Mouse (Mus musculus) heart, postnatal 0 days (tissue): ENCODE results near the gene Slc7a5. TPM values are rescaled to one million over a fixed set of nuclear protein-coding genes. Genes with fewer than 3 reads are reported as not detected.

Experiments used
- ATAC-seq: fragments of 200-750 bp; cut with Nextera tagmentation; 2 replicates; pipeline ENCODE4 v1.8.0; 2017; ENCODE audit warnings: low read depth, moderate number of reproducible peaks, moderate library complexity; ENCODE audit not compliant: insufficient read depth
- DNase-seq: peaks from one replicate; pipeline ENCODE4 v3.0.0-alpha.2; 2016; ENCODE audit warnings: low spot score
- H3K27ac ChIP-seq: fragments of 300-500 bp; sonication (generic); 2 replicates; pipeline ENCODE4 v1.5.1; 2014; ENCODE audit warnings: low read depth, mild to moderate bottlenecking
- H3K27me3 ChIP-seq: fragments of 300-500 bp; sonication (generic); 2 replicates; pipeline ENCODE4 v1.6.1; 2014; ENCODE audit warnings: low read length, mixed read lengths; ENCODE audit not compliant: control insufficient read depth, insufficient read depth
- H3K36me3 ChIP-seq: fragments of 300-500 bp; sonication (generic); replicated peaks from 2 replicates; pipeline ENCODE4 v1.6.1; 2014; ENCODE audit warnings: low read length, mixed read lengths; ENCODE audit not compliant: control insufficient read depth, insufficient read depth
- H3K4me1 ChIP-seq: fragments of 300-500 bp; sonication (generic); 2 replicates; pipeline ENCODE4 v1.6.1; 2014; ENCODE audit warnings: antibody characterized with exemption; ENCODE audit not compliant: control insufficient read depth, insufficient read depth
- H3K4me2 ChIP-seq: fragments of 300-500 bp; sonication (generic); 2 replicates; pipeline ENCODE4 v1.6.1; 2014; ENCODE audit warnings: low read depth, mild to moderate bottlenecking, low read length, moderate library complexity
- H3K4me3 ChIP-seq: fragments of 300-500 bp; sonication (generic); 2 replicates; pipeline ENCODE4 v1.5.1; 2014; ENCODE audit warnings: low read depth, low read length
- H3K9ac ChIP-seq: fragments of 300-500 bp; sonication (generic); replicated peaks from 2 replicates; pipeline ENCODE4 v1.6.1; 2014; ENCODE audit warnings: low read depth, low read length, mixed read lengths
- H3K9me3 ChIP-seq: fragments of 300-500 bp; sonication (generic); replicated peaks from 2 replicates; pipeline ENCODE4 v1.6.1; 2016; ENCODE audit warnings: low read length; ENCODE audit not compliant: control insufficient read depth
- CTCF ChIP-seq: IDR thresholded peaks from 2 replicates; pipeline ENCODE4 v1.5.1; 2016; ENCODE audit warnings: antibody characterized with exemption, control low read depth, low read depth
- EP300 ChIP-seq: IDR thresholded peaks from 2 replicates; pipeline ENCODE4 v1.6.1; 2016; ENCODE audit warnings: antibody characterized with exemption, low read depth
- WGBS: fragments of 180-500 bp; shearing (Covaris S2); extraction: QIAGEN DNeasy Blood & Tissue Kit; methylation state at CpG from one replicate; pipeline ENCODE4 v1.1.7; 2014; 5-methylcytosine and 5-hydroxymethylcytosine counted together
- polyA plus RNA-seq: library from polyadenylated mRNA; unstranded; fragments of >200 nt; fragmentation: Nextera tagmentation; extraction: Ambion mirVana; gene quantifications from 2 replicates; pipeline ENCODE4 v1.2.1, GENCODE M21; 2015
- total RNA-seq: library from RNA; depleted of rRNA; stranded (reverse); fragments of >200 nt; gene quantifications from 2 replicates; pipeline ENCODE4 v1.2.3, GENCODE M21; 2014; ENCODE audit warnings: low replicate concordance

The Slc7a5 gene
- total and polyA plus RNA-seq, 2 experiments from 2014 or later, result 7.1 to 24.7 TPM

DNA sequence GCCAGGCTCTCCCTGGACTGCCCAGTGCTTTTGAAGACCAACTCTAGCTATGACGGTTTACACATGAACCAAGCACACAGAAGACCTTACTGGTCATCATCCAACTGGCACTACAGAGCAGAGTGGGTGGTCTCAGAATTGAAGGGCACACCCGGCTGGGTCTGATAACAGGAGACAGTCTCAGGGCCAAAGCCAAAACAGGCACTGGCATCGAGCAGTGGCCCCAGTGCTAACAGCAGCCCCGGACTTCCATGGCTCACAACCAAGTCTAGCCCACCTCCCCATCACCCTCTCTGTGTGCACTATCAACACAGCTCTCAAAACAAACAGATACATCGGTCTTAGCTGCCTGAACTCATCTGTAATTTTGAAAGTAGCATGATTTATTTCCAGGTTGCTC, 1.6 kb downstream of the Slc7a5 start:
- Histone ChIP-seq H3K36me3 (no peaks in the 10 kb centered on the region), H3K9me3 (no peaks in the 10 kb centered on the region), H3K27me3 (no peaks in the 10 kb centered on the region), H3K4me1 (peaks cover 37% of the 10 kb centered on the region), H3K4me3 (peak overlapping the region; percentile 72), H3K27ac (no peak overlapping the region), H3K9ac (0 out of 2 replicates have a peak overlapping the region, but pooled peaks have one; percentile 64), H3K4me2 (peak overlapping the region; percentile 99)
- ATAC-seq (no peak), DNase-seq (no peak)
- no peak for TF ChIP-seq EP300
- no peak for TF ChIP-seq CTCF
- 22% methylated on average over 5 of the region's 5 CpGs for WGBS

DNA sequence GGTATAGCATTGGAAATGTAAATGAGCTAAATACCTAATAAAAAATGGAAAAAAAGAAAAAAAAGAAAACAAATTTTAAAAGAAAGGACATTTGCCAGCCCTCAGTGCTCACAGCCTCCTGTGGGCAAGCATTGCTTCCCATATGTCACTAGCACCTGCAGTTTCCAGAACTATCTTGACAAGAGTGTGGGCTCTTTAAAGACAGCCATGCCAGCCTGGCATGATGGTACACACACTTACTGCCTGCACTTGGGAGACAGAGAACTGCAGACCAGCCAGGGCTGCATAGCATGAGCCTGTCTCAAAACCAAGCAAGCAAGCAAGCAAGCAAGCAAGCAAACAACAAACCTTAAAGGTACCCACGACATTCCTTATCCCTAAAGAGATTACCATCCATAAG, 2.1 kb downstream of the Slc7a5 start:
- no peak for TF ChIP-seq EP300
- H3K4me1 ChIP-seq, result peaks cover 37% of the 10 kb centered on the region
- H3K27me3 ChIP-seq, result no peaks in the 10 kb centered on the region
- H3K9me3 ChIP-seq, result no peaks in the 10 kb centered on the region
- ATAC-seq, result no peak
- no peak overlapping the region for H3K9ac ChIP-seq
- WGBS, result 43% methylated on average over 1 of the region's 1 CpGs
- DNase-seq, result no peak
- peak overlapping the region; percentile 99 for H3K4me2 ChIP-seq
- no peaks in the 10 kb centered on the region for H3K36me3 ChIP-seq
- peak overlapping the region; percentile 72 for H3K4me3 ChIP-seq
- H3K27ac ChIP-seq, result no peak overlapping the region

DNA sequence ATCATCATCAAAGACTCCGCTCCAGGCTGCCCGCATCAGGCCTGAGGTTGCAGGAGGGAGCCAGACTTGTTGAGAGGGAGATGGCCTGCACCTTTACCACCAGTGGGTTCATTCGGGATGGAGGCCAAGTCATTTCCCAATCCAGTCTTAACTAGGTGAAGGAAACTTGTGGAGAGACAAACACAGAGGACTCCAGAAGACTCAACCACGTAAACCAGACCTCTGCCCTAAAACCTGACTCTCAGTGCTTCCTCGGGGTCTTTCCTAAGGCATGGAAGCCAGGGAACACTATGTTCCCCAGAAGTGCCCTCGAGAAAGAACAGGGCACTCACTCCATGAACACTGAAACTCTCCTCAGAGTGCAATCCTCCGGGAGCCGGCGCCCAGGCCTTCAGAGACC, 2.5 kb downstream of the Slc7a5 start:
- no peak overlapping the region for H3K4me3 ChIP-seq
- H3K27ac ChIP-seq, result no peak overlapping the region
- H3K27me3 ChIP-seq, result no peaks in the 10 kb centered on the region
- no peak for TF ChIP-seq CTCF
- no peak for TF ChIP-seq EP300
- H3K4me2 ChIP-seq, result peak overlapping the region; percentile 99; the same call in 1 of the 2 replicates
- H3K36me3 ChIP-seq, result no peaks in the 10 kb centered on the region
- DNase-seq (no peak), ATAC-seq (no peak)
- 86% methylated on average over 9 of the region's 9 CpGs for WGBS
- peaks cover 37% of the 10 kb centered on the region for H3K4me1 ChIP-seq
- no peak overlapping the region for H3K9ac ChIP-seq
- H3K9me3 ChIP-seq, result no peaks in the 10 kb centered on the region

GRCm38 (mm10) chr8:121903977-121904376, 3.5 kb downstream of the Slc7a5 start:
- H3K9ac ChIP-seq, result no peak overlapping the region
- H3K27me3 ChIP-seq, result no peaks in the 10 kb centered on the region
- H3K9me3 ChIP-seq, result no peaks in the 10 kb centered on the region
- TF ChIP-seq CTCF (peak; percentile 8; the same call in 1 of the 2 replicates), EP300 (no peak)
- ATAC-seq (no peak), DNase-seq (no peak)
- no peak overlapping the region for H3K4me2 ChIP-seq
- WGBS, result 57% methylated on average over 6 of the region's 6 CpGs
- H3K4me1 ChIP-seq, result peaks cover 38% of the 10 kb centered on the region
- H3K27ac ChIP-seq, result no peak overlapping the region
- no peak overlapping the region for H3K4me3 ChIP-seq
- no peaks in the 10 kb centered on the region for H3K36me3 ChIP-seq

DNA sequence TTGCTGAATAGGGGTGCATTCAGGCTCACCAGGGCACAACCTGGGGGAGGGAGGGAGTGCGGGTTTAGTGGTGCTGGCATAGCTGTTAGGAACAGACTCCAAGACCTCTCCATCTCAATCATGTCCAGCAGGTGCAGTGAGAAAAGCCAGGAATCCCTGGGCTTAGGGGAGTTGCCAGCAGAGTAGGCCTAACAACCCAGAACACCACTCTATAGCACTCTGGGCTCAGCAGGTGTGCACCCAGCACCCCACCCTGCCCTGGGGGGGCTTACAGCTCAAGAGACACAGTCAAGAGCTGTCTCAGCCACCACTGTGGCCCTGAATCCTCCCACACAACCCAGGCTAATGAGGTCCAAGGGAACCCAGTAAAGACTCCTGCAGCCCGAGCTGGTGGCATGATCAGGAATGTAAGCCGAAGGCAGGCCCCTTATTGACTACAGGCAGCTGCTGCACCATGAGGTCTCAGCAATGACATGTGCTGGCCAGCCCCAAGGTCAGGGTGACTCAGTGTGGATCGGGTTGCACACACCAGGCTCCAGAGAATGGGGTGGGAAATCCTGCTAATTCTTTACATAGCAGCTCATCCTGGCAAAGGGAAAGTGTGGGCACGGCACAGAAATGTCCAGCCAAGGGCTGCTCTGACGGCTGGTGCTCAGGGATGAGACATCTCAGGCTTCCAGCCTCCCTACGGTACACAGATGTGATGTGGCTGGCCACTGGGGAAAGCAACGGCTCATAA, 5.8 kb downstream of the Slc7a5 start:
- DNase-seq (peak; percentile 63), ATAC-seq (peak; percentile 58)
- Histone ChIP-seq H3K9ac (0 out of 2 replicates have a peak overlapping the region, but pooled peaks have one; percentile 4), H3K27ac (peak overlapping the region; percentile 68), H3K4me2 (no peak overlapping the region), H3K36me3 (no peaks in the 10 kb centered on the region), H3K27me3 (no peaks in the 10 kb centered on the region), H3K4me3 (no peak overlapping the region), H3K4me1 (peaks cover 43% of the 10 kb centered on the region), H3K9me3 (no peaks in the 10 kb centered on the region)
- no peak for TF ChIP-seq CTCF
- TF ChIP-seq EP300, result no peak
- 23% methylated on average over 8 of the region's 8 CpGs for WGBS
